Mouse (Mus musculus): ENCODE data around the gene 1700092M07Rik. TPM values are rescaled to one million over a fixed set of nuclear protein-coding genes. Genes with fewer than 3 reads are reported as not detected.

The 1700092M07Rik gene
- total RNA-seq, 1 experiment from 2014 or later = 7.2 TPM

DNA sequence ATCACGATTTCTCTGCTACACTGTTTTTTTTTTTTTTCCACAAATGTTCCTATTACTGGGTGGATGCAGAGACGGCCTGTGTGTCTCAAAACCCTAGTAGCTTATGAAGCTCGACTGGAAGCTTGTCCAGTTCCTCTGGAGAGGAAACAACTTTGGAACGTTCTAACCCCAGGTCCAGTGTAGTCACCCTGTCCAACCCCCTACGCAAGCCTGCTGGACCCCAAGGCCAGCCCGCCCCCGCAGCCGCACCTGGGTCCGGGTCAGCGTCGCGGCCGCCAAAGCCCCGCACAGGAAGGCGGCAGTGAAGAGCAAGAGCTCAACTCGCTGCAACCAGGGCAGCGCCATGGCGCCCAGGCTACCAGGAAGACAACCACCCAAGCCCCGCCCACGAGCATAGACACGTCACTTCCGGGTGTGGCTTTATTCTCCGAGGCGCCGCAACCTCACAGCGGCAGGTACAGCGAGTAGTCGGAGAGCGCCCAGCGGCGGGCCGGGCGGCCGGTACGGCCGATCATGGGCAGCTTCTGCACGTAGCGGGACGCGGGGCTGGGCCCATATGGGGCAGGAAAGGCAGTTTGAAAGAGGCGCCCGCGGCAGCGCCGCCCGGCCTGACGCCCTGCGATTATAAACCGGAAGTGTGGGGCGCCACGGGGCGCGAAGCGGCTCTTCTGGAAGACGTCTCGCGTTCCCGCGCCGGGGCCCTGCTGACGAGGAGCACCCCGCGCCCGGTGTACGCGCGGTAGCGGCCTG lies 33.7 kb downstream of the 1700092M07Rik start, which contains the start of gene Tmem179b:
TSS of gene Tmem179b (minus strand) at position 382 of the 750 bp plus-strand sequence.
- peak; percentile 91 for ATAC-seq (ENCODE audit: extremely low read depth, insufficient number of reproducible peaks, low FRiP score, poor library complexity, severe bottlenecking)

DNA sequence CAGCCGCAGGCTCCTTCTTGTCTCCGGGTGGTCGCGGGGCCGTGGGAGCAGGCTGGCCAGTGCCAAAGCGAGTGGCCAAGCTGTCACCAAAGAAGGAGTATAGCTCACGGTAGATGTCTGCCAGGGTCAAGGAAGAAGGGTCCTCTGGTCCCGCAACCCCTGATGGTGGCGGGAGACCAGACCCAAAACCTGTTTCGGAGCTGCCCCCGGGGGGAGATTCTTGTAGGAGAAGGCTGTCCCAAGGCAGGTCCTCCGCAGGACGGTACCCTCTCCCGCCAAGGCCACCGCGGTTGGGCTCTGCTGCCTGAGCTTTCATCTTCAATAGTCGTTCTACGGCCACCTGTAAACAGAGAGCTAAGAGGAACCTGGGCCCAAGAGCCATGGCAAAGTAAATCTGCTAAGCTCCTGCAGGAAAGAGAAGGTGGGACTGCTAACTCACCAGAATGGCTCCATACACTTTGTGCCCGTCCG lies 34.5 kb downstream of the 1700092M07Rik start:
- ATAC-seq (ENCODE audit: extremely low read depth, insufficient number of reproducible peaks, low FRiP score, poor library complexity, severe bottlenecking) = no peak

DNA sequence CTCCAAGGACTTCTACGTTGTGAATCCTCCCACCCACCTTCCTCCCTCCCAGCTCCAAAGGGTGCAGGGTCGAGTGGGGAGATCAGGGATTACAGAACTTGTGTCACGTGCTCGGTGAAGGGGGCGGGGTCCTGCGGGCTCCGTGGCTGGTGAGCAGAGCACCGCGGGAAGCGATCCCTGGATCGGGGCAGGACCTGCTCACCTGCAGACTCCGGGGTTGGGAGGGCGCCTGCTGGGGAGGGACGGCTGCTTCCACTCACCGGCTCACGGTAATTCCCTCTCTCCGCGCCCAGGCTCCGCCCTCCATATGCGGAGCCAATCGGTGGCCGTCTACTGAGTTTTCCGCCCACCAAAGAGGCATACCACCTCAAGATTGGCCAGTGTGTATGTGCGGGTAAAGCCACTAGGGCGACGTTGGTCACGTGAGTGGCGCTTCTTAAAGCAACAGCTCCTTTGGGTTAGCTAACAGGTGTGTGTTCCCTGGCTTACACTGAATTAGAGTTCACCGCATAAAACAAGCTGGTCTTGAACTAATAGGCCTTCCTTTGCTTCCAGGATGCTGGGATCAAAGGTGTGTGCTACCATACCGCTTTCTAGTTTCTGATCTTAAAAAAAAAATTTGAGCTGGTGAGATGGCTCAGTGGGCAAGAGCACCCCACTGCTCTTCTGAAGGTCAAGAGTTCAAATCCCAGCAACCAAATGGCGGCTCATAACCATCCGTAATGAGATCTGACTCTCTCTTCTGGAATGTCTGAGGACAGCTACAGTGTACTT lies 45.7 kb downstream of the 1700092M07Rik start, which contains the start of gene Taf6l:
TSS of gene Taf6l (minus strand) at position 410 of the 774 bp plus-strand sequence.
- ATAC-seq (ENCODE audit: extremely low read depth, insufficient number of reproducible peaks, low FRiP score, poor library complexity, severe bottlenecking) = peak; percentile 98

DNA sequence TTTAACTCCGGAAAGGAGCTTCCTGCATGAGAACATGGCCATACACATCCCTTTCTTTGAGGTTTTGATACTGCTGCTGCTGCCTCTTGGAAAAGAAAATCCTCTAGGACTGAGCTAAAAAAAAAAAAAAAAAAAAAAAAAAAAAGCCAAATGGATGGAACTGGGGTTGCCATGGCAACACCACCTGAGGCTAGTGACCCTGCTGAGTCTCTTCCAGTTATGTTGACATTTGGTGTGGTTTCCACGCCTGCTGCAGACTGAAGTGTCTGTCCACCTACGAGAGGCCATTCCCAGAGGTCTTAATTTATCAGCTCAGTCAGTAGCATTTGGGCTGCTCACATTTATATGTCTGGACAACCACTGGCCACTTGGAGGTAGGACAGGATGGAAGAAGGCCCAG lies 48.0 kb downstream of the 1700092M07Rik start:
- no peak for ATAC-seq (ENCODE audit: extremely low read depth, insufficient number of reproducible peaks, low FRiP score, poor library complexity, severe bottlenecking)

DNA sequence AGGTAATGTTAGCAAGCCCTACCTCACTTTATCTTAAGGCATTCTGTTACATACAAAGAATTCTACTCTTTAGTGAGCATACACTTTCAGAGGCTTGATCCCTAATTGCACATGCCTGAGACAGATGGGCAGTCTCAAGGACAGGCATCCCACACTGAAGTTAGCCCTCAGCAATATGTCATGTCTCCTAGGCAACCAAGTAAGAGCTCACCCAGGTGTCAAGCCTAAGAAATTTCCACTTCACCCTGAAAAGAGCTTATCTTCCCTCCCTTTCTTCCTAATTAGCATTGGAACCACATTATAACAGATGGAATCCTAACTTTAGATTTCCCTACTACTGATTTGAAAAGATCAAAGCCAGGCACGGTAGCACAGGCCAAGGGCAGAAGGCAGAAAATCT lies 48.7 kb downstream of the 1700092M07Rik start:
- ATAC-seq (ENCODE audit: extremely low read depth, insufficient number of reproducible peaks, low FRiP score, poor library complexity, severe bottlenecking) = no peak

DNA sequence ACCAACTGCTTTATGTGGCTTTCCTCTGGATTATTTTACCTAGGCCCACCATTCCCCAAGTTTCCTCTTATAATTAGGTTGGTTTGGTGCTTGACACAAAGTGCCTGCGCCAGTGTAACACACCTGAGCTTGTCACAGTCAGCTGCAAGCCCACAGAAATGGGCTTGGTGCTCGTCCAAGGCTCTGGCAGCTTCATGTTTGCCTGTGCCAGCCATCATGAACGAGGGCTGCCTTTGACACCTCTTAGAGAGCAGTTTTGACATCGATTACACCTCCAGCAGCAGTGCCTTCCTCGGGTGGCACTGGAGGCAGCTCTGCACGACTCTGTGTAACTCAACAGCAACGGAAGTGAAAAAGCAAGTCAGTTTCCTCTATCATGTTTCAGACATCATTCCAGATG lies 49.7 kb downstream of the 1700092M07Rik start:
- no peak for ATAC-seq (ENCODE audit: extremely low read depth, insufficient number of reproducible peaks, low FRiP score, poor library complexity, severe bottlenecking)

Other genes starting within 250 kb of the 1700092M07Rik start
- gene Slc22a8, start 149.5 kb upstream of the 1700092M07Rik start, total RNA-seq (2017) = not detected in 2 replicates
- not detected in 2 replicates for gene Slc22a6, start 122.7 kb upstream of the 1700092M07Rik start, total RNA-seq (2017)
- not detected in 2 replicates for gene Chrm1, start 76.9 kb upstream of the 1700092M07Rik start, total RNA-seq (2017)
- gene Slc3a2, start 17.3 kb upstream of the 1700092M07Rik start, total RNA-seq (2017) = 62.0 and 69.6 TPM in 2 replicates
- 36.4 and 46.0 TPM in 2 replicates for gene Wdr74, start 4.9 kb upstream of the 1700092M07Rik start, total RNA-seq (2017)
- 144 and 149 TPM in 2 replicates for gene Stx5a, start 695 bp downstream of the 1700092M07Rik start, total RNA-seq (2017)
- gene Nxf1, start 16.4 kb downstream of the 1700092M07Rik start, total RNA-seq (2017) = 183 and 187 TPM in 2 replicates
- 15.5 and 16.6 TPM in 2 replicates for gene Tmem223, start 30.3 kb downstream of the 1700092M07Rik start, total RNA-seq (2017)
- 80.4 and 111 TPM in 2 replicates for gene Tmem179b, start 33.7 kb downstream of the 1700092M07Rik start, total RNA-seq (2017)
- 9.2 and 11.6 TPM in 2 replicates for gene Taf6l, start 45.7 kb downstream of the 1700092M07Rik start, total RNA-seq (2017)
- 30.0 and 32.5 TPM in 2 replicates for gene Polr2g, start 57.9 kb downstream of the 1700092M07Rik start, total RNA-seq (2017)
- 2.5 and 4.2 TPM in 2 replicates for gene Zbtb3, start 61.8 kb downstream of the 1700092M07Rik start, total RNA-seq (2017)
- 46.0 and 48.2 TPM in 2 replicates for gene Ttc9c, start 78.6 kb downstream of the 1700092M07Rik start, total RNA-seq (2017)
- gene Hnrnpul2, start 79.3 kb downstream of the 1700092M07Rik start, total RNA-seq (2017) = 110 and 115 TPM in 2 replicates
- 33.6 and 50.5 TPM in 2 replicates for gene AC129217.1, start 89.1 kb downstream of the 1700092M07Rik start, total RNA-seq (2017)
- gene Bscl2, start 96.7 kb downstream of the 1700092M07Rik start, total RNA-seq (2017) = 15.8 and 22.6 TPM in 2 replicates
- 0.23 and 0.25 TPM in 2 replicates for gene Gng3, start 98.5 kb downstream of the 1700092M07Rik start, total RNA-seq (2017)
- gene Lrrn4cl, start 110.0 kb downstream of the 1700092M07Rik start, total RNA-seq (2017) = not detected in 2 replicates
- gene Ubxn1, start 130.8 kb downstream of the 1700092M07Rik start, total RNA-seq (2017) = 167 TPM in 2 replicates
- 38.4 and 59.9 TPM in 2 replicates for gene Uqcc3, start 140.2 kb downstream of the 1700092M07Rik start, total RNA-seq (2017)
- 13.4 and 31.1 TPM in 2 replicates for gene Lbhd1, start 143.0 kb downstream of the 1700092M07Rik start, total RNA-seq (2017)
- gene Gm49403, start 143.2 kb downstream of the 1700092M07Rik start, total RNA-seq (2017) = not detected in 2 replicates
- gene 1810009A15Rik, start 148.1 kb downstream of the 1700092M07Rik start, total RNA-seq (2017) = 57.6 and 75.0 TPM in 2 replicates
- not detected in 2 replicates for gene Gm49416, start 148.2 kb downstream of the 1700092M07Rik start, total RNA-seq (2017)
- 9.0 and 9.2 TPM in 2 replicates for gene Ints5, start 152.3 kb downstream of the 1700092M07Rik start, total RNA-seq (2017)
- gene Ganab, start 157.4 kb downstream of the 1700092M07Rik start, total RNA-seq (2017) = 62.1 and 69.2 TPM in 2 replicates
- gene B3gat3, start 179.7 kb downstream of the 1700092M07Rik start, total RNA-seq (2017) = 46.6 and 47.5 TPM in 2 replicates
- gene Rom1, start 188.6 kb downstream of the 1700092M07Rik start, total RNA-seq (2017) = 2.6 and 3.1 TPM in 2 replicates
- gene Eml3, start 188.8 kb downstream of the 1700092M07Rik start, total RNA-seq (2017) = 75.3 and 92.8 TPM in 2 replicates
- 165 and 169 TPM in 2 replicates for gene Mta2, start 201.2 kb downstream of the 1700092M07Rik start, total RNA-seq (2017)
- gene Tut1, start 213.1 kb downstream of the 1700092M07Rik start, total RNA-seq (2017) = 25.9 and 29.6 TPM in 2 replicates
- 345 and 391 TPM in 2 replicates for gene Eef1g, start 226.3 kb downstream of the 1700092M07Rik start, total RNA-seq (2017)
- 181 and 193 TPM in 2 replicates for gene Ahnak, start 248.6 kb downstream of the 1700092M07Rik start, total RNA-seq (2017)

All from neutrophil, adult 5-6 weeks (primary cell).